Mouse (Mus musculus) T-helper 17 cell (primary cell): ENCODE data around the gene Neurl1a.

Experiments used
- in situ Hi-C, 2 experiments: fragments of 300-600 bp; cut with MboI, MseI; formaldehyde crosslinking; loops; 1 replicate in 1 of 2; 2 replicates in 1 of 2; pipeline ENCODE4 v1.15.1; 2025; ENCODE audit warnings: high pct_unique_total_duplicates in 2 of 2

Gene Neurl1a

GRCm38 (mm10) chr19:47211609-47212312 lies 33.1 kb downstream of the Neurl1a start:
- in situ Hi-C loops = no loop called here

DNA sequence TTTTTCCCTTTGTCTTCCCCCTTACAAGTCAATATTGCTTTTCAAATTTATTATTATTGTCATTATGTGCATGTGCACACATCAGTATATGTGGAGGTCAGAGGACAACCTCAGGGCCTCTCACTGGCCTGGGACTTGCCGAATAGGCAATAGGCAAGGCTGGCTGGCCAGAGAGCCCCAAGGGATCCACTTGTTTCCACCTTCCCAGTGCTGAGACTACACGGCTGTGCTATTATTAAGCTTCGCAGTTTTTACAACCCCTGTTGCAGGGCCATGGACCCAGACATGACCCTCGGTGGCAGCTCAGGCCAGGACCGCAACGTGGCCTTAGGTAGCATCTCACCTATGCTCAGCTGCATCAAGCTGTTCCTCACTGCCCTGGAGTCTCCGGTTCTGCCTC lies 33.8 kb downstream of the Neurl1a start:
- in situ Hi-C loops = no loop called here

DNA sequence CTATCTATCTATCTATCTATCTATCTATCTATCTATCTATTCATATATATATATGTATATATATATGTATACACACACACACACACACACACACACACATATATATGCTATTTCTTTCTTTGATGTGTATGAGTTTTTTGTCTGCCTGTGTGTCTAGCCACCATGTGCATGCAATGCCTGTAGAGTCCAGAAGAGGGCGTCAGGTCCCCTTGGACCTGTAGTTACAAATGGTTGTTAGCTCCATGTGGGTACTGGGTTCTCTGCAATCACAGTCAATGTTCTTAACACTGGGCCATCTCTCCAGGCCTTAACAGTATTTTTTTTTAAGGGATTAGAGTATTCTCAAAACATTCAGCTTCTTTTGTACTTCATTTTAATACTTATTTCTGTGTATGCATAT lies 34.9 kb downstream of the Neurl1a start:
- in situ Hi-C loops = no loop called here

- in situ Hi-C loops = no loop called here
Observed at GRCm38 (mm10) chr19:47216766-47217165, 38.1 kb downstream of the Neurl1a start.

DNA sequence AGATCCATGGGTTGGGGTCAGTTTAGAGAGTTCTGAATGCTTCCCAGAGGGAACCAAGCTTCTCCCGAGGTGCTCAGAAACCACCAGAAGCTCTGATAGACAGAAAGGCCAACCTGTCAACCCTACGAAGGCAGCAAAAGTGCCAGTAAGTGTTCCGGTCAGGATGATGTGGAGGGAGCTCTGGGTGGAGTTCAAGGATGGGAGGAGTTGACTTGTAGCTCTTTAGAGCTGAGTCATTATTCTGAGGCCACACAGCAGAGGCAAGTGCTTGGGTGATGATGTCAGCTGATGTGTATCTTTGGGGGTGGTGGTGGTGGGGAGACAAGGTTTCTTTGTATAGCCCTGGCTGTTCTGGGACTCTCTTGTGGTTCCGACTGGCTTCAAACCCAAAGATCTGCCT lies 41.0 kb downstream of the Neurl1a start:
- in situ Hi-C loops = no loop called here

DNA sequence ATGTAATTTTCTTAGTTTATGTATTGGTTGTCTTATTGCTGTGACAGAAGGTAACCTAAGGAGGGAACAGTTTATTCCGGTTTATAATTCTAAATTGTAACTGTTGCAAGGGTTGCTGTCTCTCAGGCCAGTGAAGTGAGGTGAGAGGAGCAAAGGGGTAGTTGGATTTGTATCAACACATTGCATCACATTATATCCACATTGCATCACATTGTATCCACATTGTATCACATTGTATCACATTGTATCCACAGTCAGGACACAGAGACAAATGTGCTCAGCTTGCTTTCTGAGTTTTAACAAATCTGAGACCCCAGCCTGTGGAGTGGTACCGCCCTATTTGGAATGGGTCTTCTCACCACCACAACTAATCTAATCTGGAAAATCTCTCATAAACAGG lies 41.6 kb downstream of the Neurl1a start:
- in situ Hi-C loops = no loop called here

- in situ Hi-C loops = no loop called here
Observed at GRCm38 (mm10) chr19:47221006-47221405, 42.4 kb downstream of the Neurl1a start.

GRCm38 (mm10) chr19:47221500-47222153 lies 43.0 kb downstream of the Neurl1a start:
- in situ Hi-C loops = no loop called here

DNA sequence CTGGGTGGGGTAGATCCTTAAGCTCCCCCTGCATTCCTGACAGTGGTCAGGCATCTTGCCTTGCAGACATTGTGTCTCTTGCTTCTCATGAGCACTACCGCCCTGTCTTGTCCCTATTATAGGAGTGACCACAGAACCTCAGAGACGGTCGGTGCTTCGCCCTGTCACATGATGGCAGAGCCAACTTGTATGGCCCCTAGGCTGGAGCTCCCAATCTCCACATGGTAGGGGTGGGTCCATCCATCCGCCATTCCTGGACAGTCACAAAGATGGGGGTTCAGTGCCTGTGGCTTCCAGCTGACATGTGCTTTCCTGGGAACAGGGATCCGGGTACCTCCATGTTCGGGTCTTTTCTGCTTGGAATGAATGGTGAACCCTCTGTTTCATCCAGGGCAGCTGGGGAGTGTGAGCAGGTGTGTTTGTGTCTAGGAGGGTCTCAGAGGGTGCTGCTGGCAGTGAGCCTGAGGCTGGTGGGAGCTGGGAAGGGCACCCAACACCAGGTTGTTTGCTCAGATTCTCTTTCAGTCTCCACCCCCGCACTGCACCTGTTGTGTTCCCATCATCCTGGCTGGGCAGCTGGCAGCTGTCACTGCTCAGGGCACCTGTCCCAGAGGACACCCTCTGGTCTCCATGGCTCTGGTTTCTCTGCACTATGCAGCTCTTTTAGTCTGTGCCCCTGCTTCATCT lies 43.7 kb downstream of the Neurl1a start:
- in situ Hi-C loops = no loop called here

DNA sequence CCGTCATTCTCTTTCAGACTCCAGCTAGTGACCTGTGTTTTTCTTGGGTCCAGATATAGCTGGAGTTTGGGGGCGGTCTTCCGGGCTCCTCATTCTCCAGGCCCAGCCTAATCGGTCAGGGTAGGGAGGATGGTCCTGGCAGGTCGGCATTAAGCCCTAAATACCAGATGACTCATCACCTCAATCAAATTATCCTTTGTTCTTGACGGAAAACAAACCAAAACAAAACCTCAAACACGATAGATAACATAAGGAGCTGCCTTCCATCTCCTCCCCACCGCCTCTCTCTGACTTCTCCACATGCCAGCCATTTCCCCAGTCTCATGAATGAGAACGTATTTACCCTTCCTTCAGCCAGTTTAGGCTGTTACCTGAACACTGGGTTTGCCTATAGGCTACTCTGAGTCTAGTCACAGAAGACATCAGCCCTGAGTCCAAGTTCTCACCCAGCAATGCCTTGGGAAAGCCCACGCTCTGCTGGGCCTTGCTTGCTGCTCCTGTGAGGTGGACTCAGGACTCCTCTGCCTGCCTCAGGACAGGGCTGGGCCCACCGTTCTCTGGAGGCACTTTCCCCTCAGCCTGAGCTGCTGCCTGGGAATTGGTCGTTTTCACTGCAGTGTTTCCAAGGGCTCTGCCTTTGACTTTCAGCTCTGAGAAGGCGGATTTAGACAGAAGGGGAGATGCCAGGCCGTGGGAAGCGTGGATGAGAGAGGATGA lies 44.4 kb downstream of the Neurl1a start:
- in situ Hi-C loops = no loop called here

DNA sequence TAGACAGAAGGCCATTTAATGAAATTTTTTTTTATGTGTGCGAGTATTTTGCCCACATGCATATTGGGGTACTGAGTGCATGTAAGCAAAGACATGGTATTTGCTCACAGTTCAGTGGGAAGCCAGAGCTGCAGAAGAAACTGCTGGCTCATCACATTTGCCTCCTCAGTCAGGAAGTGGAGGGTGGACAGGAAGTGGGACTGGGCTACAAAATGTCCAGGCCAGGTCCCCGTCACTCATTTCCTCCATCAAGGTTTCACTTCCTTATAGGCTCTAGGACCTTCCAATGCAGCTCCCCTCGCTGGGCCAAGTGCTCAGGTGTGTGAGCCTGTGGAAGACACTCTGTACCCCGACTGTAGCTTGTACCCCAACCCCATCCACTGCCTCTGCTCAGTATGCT lies 46.1 kb downstream of the Neurl1a start:
- in situ Hi-C loops = no loop called here

GRCm38 (mm10) chr19:47225791-47226190 lies 47.2 kb downstream of the Neurl1a start:
- in situ Hi-C loops = no loop called here

GRCm38 (mm10) chr19:47228725-47229252 lies 50.2 kb downstream of the Neurl1a start:
- in situ Hi-C loops = no loop called here

GRCm38 (mm10) chr19:47229461-47229860 lies 50.8 kb downstream of the Neurl1a start:
- in situ Hi-C loops = no loop called here

DNA sequence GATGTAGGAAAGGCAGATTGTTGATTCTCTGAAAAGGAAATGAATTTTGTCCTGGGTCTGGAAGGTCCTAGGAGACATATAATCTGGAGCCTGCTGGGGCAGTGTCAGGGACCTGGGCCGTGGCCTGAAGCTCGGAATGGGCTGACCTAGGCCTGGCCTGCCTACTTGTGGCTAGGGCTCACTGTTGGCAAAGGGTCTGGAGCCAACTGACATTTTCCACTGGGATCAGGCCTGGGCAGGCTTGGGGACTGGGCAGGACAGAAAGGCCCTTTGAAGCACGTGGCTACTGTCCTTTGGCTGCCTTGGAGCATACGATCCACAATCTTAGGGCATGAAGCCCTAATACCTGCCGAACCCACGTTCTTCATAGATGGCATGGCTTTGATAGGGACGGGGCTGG lies 51.5 kb downstream of the Neurl1a start:
- in situ Hi-C loops = no loop called here

GRCm38 (mm10) chr19:47230682-47231081 lies 52.1 kb downstream of the Neurl1a start:
- in situ Hi-C loops = no loop called here

GRCm38 (mm10) chr19:47231389-47231788 lies 52.8 kb downstream of the Neurl1a start:
- in situ Hi-C loops = no loop called here

DNA sequence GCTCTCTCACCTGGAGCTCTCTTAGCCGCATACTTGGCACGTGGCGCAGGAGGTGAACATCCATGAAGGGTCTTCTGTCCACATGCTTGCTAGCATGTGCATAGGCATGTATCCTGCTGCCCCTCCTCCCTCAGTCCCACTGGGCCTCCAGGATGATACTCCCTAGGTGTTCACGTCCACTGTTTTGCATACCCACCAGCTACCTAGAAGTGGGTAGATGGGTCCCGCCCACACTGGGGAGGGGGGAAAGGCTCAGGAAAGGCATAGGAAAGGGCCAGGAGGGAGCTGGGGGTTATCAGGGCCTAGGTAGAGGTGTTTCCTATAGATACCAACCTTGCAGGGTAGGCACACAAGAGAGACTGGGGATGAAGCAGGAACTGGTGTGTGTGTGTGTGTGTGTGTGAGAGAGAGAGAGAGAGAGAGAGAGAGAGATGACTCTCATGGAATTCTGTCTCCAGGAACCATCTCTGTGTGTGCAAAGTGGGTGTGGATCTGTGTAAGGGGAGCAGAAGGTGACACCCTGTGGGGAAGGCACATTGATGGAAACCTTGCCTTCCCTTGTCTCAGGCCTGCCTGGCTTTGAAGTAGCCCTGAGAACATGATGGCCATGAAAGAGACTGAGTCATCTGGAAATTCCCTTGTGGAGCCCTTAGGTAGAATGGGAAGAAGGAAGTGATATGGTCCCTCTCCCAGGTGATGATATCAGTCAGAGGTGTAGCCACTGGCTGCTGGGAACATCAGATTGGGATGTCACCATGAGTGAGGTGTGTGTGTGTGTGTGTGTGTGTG lies 53.7 kb downstream of the Neurl1a start:
- in situ Hi-C loops = no loop called here

DNA sequence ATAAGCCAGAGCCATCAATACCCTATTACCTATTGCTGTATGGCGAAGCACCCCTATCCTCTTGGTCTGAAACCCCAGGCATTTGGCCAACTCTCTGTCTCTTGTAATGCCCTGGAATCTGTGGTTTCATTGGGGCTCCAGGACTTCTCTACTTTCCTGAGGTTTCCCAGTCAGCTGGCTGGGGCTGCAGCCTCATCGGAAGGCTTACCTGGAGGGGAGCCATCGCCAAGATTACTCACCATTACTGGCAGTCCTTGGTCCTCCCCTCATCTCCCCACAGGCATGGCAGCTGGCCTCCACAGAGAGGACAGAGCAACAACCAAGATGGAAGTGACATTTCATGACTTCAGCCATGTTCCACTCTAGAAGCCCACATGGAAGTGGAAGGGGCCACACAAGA lies 54.5 kb downstream of the Neurl1a start:
- in situ Hi-C loops = no loop called here

- in situ Hi-C loops = no loop called here
Observed at GRCm38 (mm10) chr19:47240076-47240475, 61.5 kb downstream of the Neurl1a start.

GRCm38 (mm10) chr19:47240957-47241356 lies 62.3 kb downstream of the Neurl1a start:
- in situ Hi-C loops = no loop called here
